Mouse (Mus musculus) intestine, embryonic 15.5 days (tissue): ENCODE measurements around the gene Izumo1. TPM values are rescaled to one million over a fixed set of nuclear protein-coding genes. Genes with fewer than 3 reads are reported as not detected.

Experiments
- polyA plus RNA-seq: library from polyadenylated mRNA; unstranded; fragments of >200 nt; fragmentation: Nextera tagmentation; extraction: Ambion mirVana; gene quantifications from 2 replicates; pipeline ENCODE4 v1.2.1, GENCODE M21; 2015

Gene Izumo1
- polyA plus RNA-seq, 1 experiment from 2014 or later: not detected

Other genes with a start within 250 kb of the Izumo1 start
- gene Snrnp70, start 226.1 kb upstream of the Izumo1 start, polyA plus RNA-seq: 195 and 200 TPM in 2 replicates
- 0.13 and 0.19 TPM in 2 replicates for gene Kcna7, start 216.2 kb upstream of the Izumo1 start, polyA plus RNA-seq
- 1.7 and 2.1 TPM in 2 replicates for gene Ntf5, start 208.1 kb upstream of the Izumo1 start, polyA plus RNA-seq
- 0.27 and 0.52 TPM in 2 replicates for gene Lhb, start 201.0 kb upstream of the Izumo1 start, polyA plus RNA-seq
- gene Gys1, start 187.0 kb upstream of the Izumo1 start, polyA plus RNA-seq: 39.6 and 42.4 TPM in 2 replicates
- 147 and 150 TPM in 2 replicates for gene Ruvbl2, start 183.7 kb upstream of the Izumo1 start, polyA plus RNA-seq
- gene Ftl1, start 161.9 kb upstream of the Izumo1 start, polyA plus RNA-seq: 5,581 and 6,050 TPM in 2 replicates
- gene Bax, start 154.9 kb upstream of the Izumo1 start, polyA plus RNA-seq: 181 and 185 TPM in 2 replicates
- gene Tulp2, start 139.9 kb upstream of the Izumo1 start, polyA plus RNA-seq: 1.8 and 1.9 TPM in 2 replicates
- gene Gm45808, start 135.0 kb upstream of the Izumo1 start, polyA plus RNA-seq: not detected in 2 replicates
- gene Dhdh, start 133.0 kb upstream of the Izumo1 start, polyA plus RNA-seq: 2.6 and 2.7 TPM in 2 replicates
- 209 and 229 TPM in 2 replicates for gene Nucb1, start 111.4 kb upstream of the Izumo1 start, polyA plus RNA-seq
- gene Ppp1r15a, start 95.5 kb upstream of the Izumo1 start, polyA plus RNA-seq: 16.5 and 17.0 TPM in 2 replicates
- gene Plekha4, start 95.5 kb upstream of the Izumo1 start, polyA plus RNA-seq: 0.83 and 1.5 TPM in 2 replicates
- gene Hsd17b14, start 66.9 kb upstream of the Izumo1 start, polyA plus RNA-seq: 2.1 and 2.8 TPM in 2 replicates
- gene Bcat2, start 51.7 kb upstream of the Izumo1 start, polyA plus RNA-seq: 59.5 and 67.6 TPM in 2 replicates
- 0.18 and 0.30 TPM in 2 replicates for gene Fgf21, start 6.3 kb upstream of the Izumo1 start, polyA plus RNA-seq
- gene Fut1, start 4.5 kb upstream of the Izumo1 start, polyA plus RNA-seq: 0.38 and 0.73 TPM in 2 replicates
- 9.8 and 9.9 TPM in 2 replicates for gene Rasip1, start 5.7 kb downstream of the Izumo1 start, polyA plus RNA-seq
- 5.2 and 7.3 TPM in 2 replicates for gene Mamstr, start 18.2 kb downstream of the Izumo1 start, polyA plus RNA-seq
- gene Fut2, start 44.6 kb downstream of the Izumo1 start, polyA plus RNA-seq: 12.2 and 12.8 TPM in 2 replicates
- gene Ntn5, start 62.2 kb downstream of the Izumo1 start, polyA plus RNA-seq: 0.73 TPM in 2 replicates
- 1.9 and 2.0 TPM in 2 replicates for gene Sec1, start 72.6 kb downstream of the Izumo1 start, polyA plus RNA-seq
- 5.5 and 6.4 TPM in 2 replicates for gene Car11, start 78.0 kb downstream of the Izumo1 start, polyA plus RNA-seq
- 3.1 and 3.4 TPM in 2 replicates for gene Dbp, start 83.3 kb downstream of the Izumo1 start, polyA plus RNA-seq
- gene Rpl18, start 93.6 kb downstream of the Izumo1 start, polyA plus RNA-seq: 1,110 and 1,134 TPM in 2 replicates
- 38.1 and 41.6 TPM in 2 replicates for gene Sphk2, start 96.2 kb downstream of the Izumo1 start, polyA plus RNA-seq
- gene Fam83e, start 99.4 kb downstream of the Izumo1 start, polyA plus RNA-seq: 19.7 and 22.4 TPM in 2 replicates
- gene Spaca4, start 104.0 kb downstream of the Izumo1 start, polyA plus RNA-seq: 0.49 and 0.74 TPM in 2 replicates
- 0.43 and 0.90 TPM in 2 replicates for gene Lmtk3, start 161.9 kb downstream of the Izumo1 start, polyA plus RNA-seq
- gene Sult2b1, start 162.9 kb downstream of the Izumo1 start, polyA plus RNA-seq: 2.8 and 2.9 TPM in 2 replicates
- gene Cyth2, start 192.8 kb downstream of the Izumo1 start, polyA plus RNA-seq: 89.0 and 92.0 TPM in 2 replicates
- gene Kcnj14, start 203.0 kb downstream of the Izumo1 start, polyA plus RNA-seq: 0.88 and 1.0 TPM in 2 replicates
- 67.1 and 71.3 TPM in 2 replicates for gene Grwd1, start 209.1 kb downstream of the Izumo1 start, polyA plus RNA-seq